Mouse (Mus musculus): Measurements from ENCODE around the gene Foxl2.

Foxl2 gene

GRCm38 (mm10) chr9:98955103-98955715 is at the start of gene Foxl2:
Gene Foxl2, plus strand, starts transcription at chr9:98955288.
- ATAC-seq (ENCODE audit: low TSS enrichment): no peak

- ATAC-seq (ENCODE audit: low TSS enrichment): no peak
Observed at GRCm38 (mm10) chr9:98920629-98921523, 34.2 kb upstream of the Foxl2 start.

GRCm38 (mm10) chr9:98923119-98923518 is 32.0 kb upstream of the Foxl2 start:
- peak; percentile 76 for ATAC-seq (ENCODE audit: low TSS enrichment)

GRCm38 (mm10) chr9:98924183-98924582 is 30.9 kb upstream of the Foxl2 start:
- ATAC-seq (ENCODE audit: low TSS enrichment): no peak

- ATAC-seq (ENCODE audit: low TSS enrichment): no peak
Observed at GRCm38 (mm10) chr9:98929496-98929895, 25.6 kb upstream of the Foxl2 start.

- ATAC-seq (ENCODE audit: low TSS enrichment): no peak
Observed at GRCm38 (mm10) chr9:98932931-98933330, 22.2 kb upstream of the Foxl2 start.

- no peak for ATAC-seq (ENCODE audit: low TSS enrichment)
Observed at GRCm38 (mm10) chr9:98935190-98935909, 19.7 kb upstream of the Foxl2 start.

GRCm38 (mm10) chr9:98939290-98939689 is 15.8 kb upstream of the Foxl2 start:
- no peak for ATAC-seq (ENCODE audit: low TSS enrichment)

GRCm38 (mm10) chr9:98952171-98953050 is 2.7 kb upstream of the Foxl2 start:
- ATAC-seq (ENCODE audit: low TSS enrichment): peak; percentile 82

- ATAC-seq (ENCODE audit: low TSS enrichment): no peak
Observed at GRCm38 (mm10) chr9:98953291-98953690, 1.8 kb upstream of the Foxl2 start.

GRCm38 (mm10) chr9:98953830-98954229 is 1.3 kb upstream of the Foxl2 start:
- ATAC-seq (ENCODE audit: low TSS enrichment): no peak

- ATAC-seq (ENCODE audit: low TSS enrichment): no peak
Observed at GRCm38 (mm10) chr9:98954391-98955102, 541 bp upstream of the Foxl2 start.

GRCm38 (mm10) chr9:98955716-98956224 is 682 bp downstream of the Foxl2 start:
- ATAC-seq (ENCODE audit: low TSS enrichment): no peak

- ATAC-seq (ENCODE audit: low TSS enrichment): no peak
Observed at GRCm38 (mm10) chr9:98956591-98957381, 1.7 kb downstream of the Foxl2 start.

GRCm38 (mm10) chr9:98957751-98958351 is 2.8 kb downstream of the Foxl2 start:
- no peak for ATAC-seq (ENCODE audit: low TSS enrichment)

- ATAC-seq (ENCODE audit: low TSS enrichment): no peak
Observed at GRCm38 (mm10) chr9:98958628-98959027, 3.5 kb downstream of the Foxl2 start.

GRCm38 (mm10) chr9:98959851-98960250 is 4.8 kb downstream of the Foxl2 start:
- no peak for ATAC-seq (ENCODE audit: low TSS enrichment)

- ATAC-seq (ENCODE audit: low TSS enrichment): no peak
Observed at GRCm38 (mm10) chr9:98960348-98960747, 5.3 kb downstream of the Foxl2 start.
